Comparison of ENCODE assay signal across 14 mouse cellular contexts in the genomic region with DNA sequence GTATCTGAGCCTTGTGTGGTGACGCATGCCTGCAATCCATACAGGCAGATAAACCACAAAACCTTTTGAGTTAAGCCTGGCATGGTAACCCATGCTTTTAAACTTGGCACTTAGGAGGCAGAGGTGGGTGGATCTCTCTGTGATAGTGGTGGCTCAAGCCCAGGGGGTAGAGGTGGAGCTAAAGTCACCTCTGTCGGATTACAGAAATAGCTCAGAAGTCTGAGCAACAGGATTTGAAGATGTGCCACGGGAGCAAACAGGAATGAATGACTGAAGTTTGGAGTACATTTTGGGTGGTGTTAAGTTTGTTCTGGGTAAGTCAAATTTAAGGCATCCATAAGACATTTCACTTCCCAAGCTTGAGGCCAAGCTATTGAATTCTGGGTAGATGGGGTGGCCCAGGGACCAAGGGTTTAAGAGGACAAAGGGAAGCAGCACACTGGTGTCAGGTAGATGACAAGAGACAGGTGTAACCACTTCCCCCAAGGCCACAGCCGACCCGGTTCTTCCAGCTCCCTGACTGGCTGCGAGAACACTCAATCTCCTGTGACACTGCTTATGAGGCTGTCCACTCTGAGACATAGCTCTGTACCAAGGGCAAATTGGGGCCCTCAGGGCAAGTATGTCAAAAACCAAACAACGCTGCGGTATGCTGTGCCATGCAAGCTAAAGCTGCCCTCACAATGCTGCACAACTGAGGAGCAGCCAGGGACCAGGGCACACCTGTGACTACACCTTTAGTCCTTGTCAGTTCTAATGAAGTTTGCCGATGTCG.
"Had no signal": no experiment of that assay in that cellular context is flagged by ENCODE, and none has a peak within 500 bp of the region (broad histone marks: within the 10 kb centered on the region; RNA-seq: fewer than 3 reads in every experiment).

No protein-coding gene starts in this region.

- H3K9me3 ChIP-seq: limb, embryonic 10.5 days; limb, embryonic 13.5 days; liver, embryonic 13.5 days; neural tube, embryonic 13.5 days had no signal

- H3K36me3 ChIP-seq: liver, embryonic 13.5 days had no signal

- H3K27ac ChIP-seq: layer of hippocampus, adult 2 months; limb, embryonic 10.5 days; limb, embryonic 13.5 days; liver, embryonic 13.5 days; macrophage; neural tube, embryonic 13.5 days had no signal

- DNase-seq: kidney, adult 18-20 months; kidney, adult 9 months; kidney, postnatal 14 days; layer of hippocampus, adult 9-11 months; liver, embryonic 13.5 days; right cerebral cortex, postnatal 25 days; thymus, adult 18-20 months had no signal

- ATAC-seq: lung, postnatal 0 days had no signal

- H3K27me3 ChIP-seq: limb, embryonic 13.5 days; liver, embryonic 13.5 days; neural tube, embryonic 13.5 days had no signal

- H3K4me3 ChIP-seq: layer of hippocampus, adult 2 months; limb, embryonic 10.5 days; limb, embryonic 13.5 days; liver, embryonic 13.5 days; neural tube, embryonic 13.5 days had no signal

- H3K9ac ChIP-seq: limb, embryonic 13.5 days; liver, embryonic 13.5 days; lung, embryonic 14.5 days; neural tube, embryonic 13.5 days had no signal

- H3K4me2 ChIP-seq: limb, embryonic 13.5 days; liver, embryonic 13.5 days; lung, embryonic 14.5 days; neural tube, embryonic 13.5 days had no signal
